Comparison of ENCODE assay signal across 19 mouse cellular contexts in genomic region chr4:53962458-53962857, GRCm38 (mm10).
"Had no signal": no experiment of that assay in that cellular context is flagged by ENCODE, and none has a peak within 500 bp of the region (broad histone marks: within the 10 kb centered on the region; RNA-seq: fewer than 3 reads in every experiment).

No protein-coding gene starts in this region.

- H3K4me3 ChIP-seq: kidney, embryonic 15.5 days; liver, embryonic 13.5 days; midbrain, embryonic 12.5 days; midbrain, embryonic 15.5 days; myocyte; neural tube, embryonic 13.5 days had no signal

- H3K36me3 ChIP-seq: kidney, embryonic 15.5 days; liver, embryonic 13.5 days; midbrain, embryonic 12.5 days; midbrain, embryonic 15.5 days; neural tube, embryonic 13.5 days had no signal

- H3K9me3 ChIP-seq: kidney, embryonic 15.5 days; liver, embryonic 13.5 days; midbrain, embryonic 15.5 days had no signal

- H3K27ac ChIP-seq: kidney, embryonic 15.5 days; liver, embryonic 13.5 days; midbrain, embryonic 12.5 days; midbrain, embryonic 15.5 days; neural tube, embryonic 13.5 days; stomach, postnatal 0 days had no signal

- H3K9ac ChIP-seq: kidney, embryonic 15.5 days; liver, embryonic 13.5 days; midbrain, embryonic 12.5 days; midbrain, embryonic 15.5 days; neural tube, embryonic 13.5 days had no signal

- H3K4me1 ChIP-seq: kidney, embryonic 15.5 days; liver, embryonic 13.5 days; midbrain, embryonic 12.5 days; midbrain, embryonic 15.5 days; neural tube, embryonic 13.5 days had no signal

- H3K4me2 ChIP-seq: kidney, embryonic 15.5 days; liver, embryonic 13.5 days; midbrain, embryonic 12.5 days; midbrain, embryonic 15.5 days; neural tube, embryonic 13.5 days had no signal

- ATAC-seq: intestine, postnatal 0 days; midbrain, embryonic 15.5 days had no signal

- H3K27me3 ChIP-seq: kidney, embryonic 15.5 days; liver, embryonic 13.5 days; midbrain, embryonic 12.5 days; midbrain, embryonic 15.5 days; neural tube, embryonic 13.5 days had no signal

- DNase-seq: kidney, adult 8-10 months; kidney, postnatal 10 days; kidney, postnatal 4 days; left cerebral cortex, postnatal 4 days; liver, embryonic 13.5 days; lung, adult 2 months; lung, postnatal 14 days; lung, postnatal 4 days; retina, postnatal 1 day; right cerebral cortex, postnatal 25 days; thymus, adult 2 months; thymus, postnatal 14 days had no signal
